Mouse (Mus musculus): ENCODE measurements at regions not wholly inside any gene's neighbourhood (a gene's known extent, or its start where the extent isn't known, plus 50 kb on each side); places are given as distances from the start of the nearest gene placed in this dataset.
A peak's percentile ranks its signal among the peaks of the same experiment; 100 is the strongest.

- no peak overlapping the region for H3K4me2 ChIP-seq
- H3K4me3 ChIP-seq (replicated peaks) = no peak overlapping the region
- no peak overlapping the region for H3K27ac ChIP-seq (replicated peaks)
- H3K9me3 ChIP-seq (replicated peaks) = no peaks in the 10 kb centered on the region
- 46% methylated on average over 9 of the region's 9 CpGs for WGBS (ENCODE audit: insufficient replicate concordance)
- H3K4me1 ChIP-seq (replicated peaks) = no peaks in the 10 kb centered on the region
- no peak for ATAC-seq (ENCODE audit: insufficient read depth)
- H3K9ac ChIP-seq = no peak overlapping the region
- H3K27me3 ChIP-seq = peaks cover 9% of the 10 kb centered on the region
- no peaks in the 10 kb centered on the region for H3K36me3 ChIP-seq (replicated peaks)
Observed at GRCm38 (mm10) chr14:48891216-48891615, 174.7 kb upstream of the Ap5m1 start.

- Histone ChIP-seq H3K4me3 (replicated peaks) (no peak overlapping the region), H3K4me1 (replicated peaks) (no peaks in the 10 kb centered on the region), H3K9me3 (replicated peaks) (no peaks in the 10 kb centered on the region), H3K27me3 (peaks cover 6% of the 10 kb centered on the region; the same call in 1 of the 2 replicates), H3K36me3 (replicated peaks) (no peaks in the 10 kb centered on the region), H3K27ac (replicated peaks) (no peak overlapping the region), H3K9ac (no peak overlapping the region), H3K4me2 (no peak overlapping the region)
- no peak for ATAC-seq (ENCODE audit: insufficient read depth)
- WGBS (ENCODE audit: insufficient replicate concordance) = 8% methylated on average over 13 of the region's 13 CpGs
Observed at GRCm38 (mm10) chr14:48888954-48889353, 176.9 kb upstream of the Ap5m1 start.

DNA sequence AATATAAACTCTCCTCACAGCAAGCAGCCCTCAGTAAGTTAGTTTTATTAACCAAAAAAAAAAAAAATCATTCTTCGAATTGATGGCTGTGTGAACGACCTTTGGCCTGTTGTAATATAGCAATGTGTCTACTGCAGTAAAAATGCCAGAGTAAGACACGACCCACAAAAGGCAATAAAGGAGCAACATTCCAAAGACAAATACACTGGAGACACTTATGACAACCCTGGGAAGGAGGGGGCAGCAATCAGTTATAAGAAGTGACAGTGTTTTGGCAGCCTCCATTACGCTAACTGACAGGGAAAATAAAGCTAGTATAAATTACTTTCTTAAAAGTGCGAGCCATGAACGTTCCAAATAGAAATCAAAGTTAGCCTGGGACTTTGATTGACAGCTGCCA, 185.9 kb upstream of the Ap5m1 start:
- ATAC-seq (ENCODE audit: insufficient read depth) = no peak
- no peak overlapping the region for H3K4me3 ChIP-seq (replicated peaks)
- H3K36me3 ChIP-seq (replicated peaks) = no peaks in the 10 kb centered on the region
- no peak overlapping the region for H3K27ac ChIP-seq (replicated peaks)
- H3K9me3 ChIP-seq (replicated peaks) = no peaks in the 10 kb centered on the region
- H3K4me2 ChIP-seq = no peak overlapping the region
- no peak overlapping the region for H3K9ac ChIP-seq
- WGBS (ENCODE audit: insufficient replicate concordance) = 51% methylated on average over 6 of the region's 6 CpGs
- H3K4me1 ChIP-seq (replicated peaks) = no peaks in the 10 kb centered on the region
- H3K27me3 ChIP-seq = no peaks in the 10 kb centered on the region

GRCm38 (mm10) chr14:48877998-48878657, 187.8 kb upstream of the Ap5m1 start:
- Histone ChIP-seq H3K9me3 (replicated peaks) (no peaks in the 10 kb centered on the region), H3K4me3 (replicated peaks) (no peak overlapping the region), H3K27ac (replicated peaks) (no peak overlapping the region), H3K27me3 (no peaks in the 10 kb centered on the region), H3K4me1 (replicated peaks) (no peaks in the 10 kb centered on the region), H3K36me3 (replicated peaks) (no peaks in the 10 kb centered on the region), H3K4me2 (no peak overlapping the region), H3K9ac (no peak overlapping the region)
- ATAC-seq (ENCODE audit: insufficient read depth) = no peak
- WGBS (ENCODE audit: insufficient replicate concordance) = 69% methylated on average over 12 of the region's 12 CpGs

DNA sequence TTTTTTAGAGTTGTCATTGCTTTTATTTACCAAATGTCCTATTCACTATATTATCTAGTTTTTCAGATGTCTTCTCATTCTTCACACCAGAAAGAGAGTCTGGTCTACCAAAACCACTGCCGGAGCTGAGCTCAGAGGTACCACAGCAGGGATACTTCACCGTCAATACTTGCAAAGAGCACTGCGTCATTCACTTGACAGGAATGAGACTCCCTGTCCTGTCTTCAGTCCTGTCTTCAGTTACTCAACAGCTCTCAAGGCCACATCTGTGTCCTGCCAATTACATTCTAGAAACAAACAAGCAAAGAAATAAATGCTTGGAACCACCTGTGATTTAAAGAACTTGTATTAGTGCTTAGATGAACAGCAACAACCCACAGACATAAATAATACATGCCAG, 194.6 kb upstream of the Ap5m1 start:
- Histone ChIP-seq H3K4me2 (no peak overlapping the region), H3K27me3 (no peaks in the 10 kb centered on the region), H3K4me1 (replicated peaks) (no peaks in the 10 kb centered on the region), H3K27ac (replicated peaks) (no peak overlapping the region), H3K4me3 (replicated peaks) (no peak overlapping the region), H3K36me3 (replicated peaks) (no peaks in the 10 kb centered on the region), H3K9me3 (replicated peaks) (no peaks in the 10 kb centered on the region), H3K9ac (no peak overlapping the region)
- ATAC-seq (ENCODE audit: insufficient read depth) = no peak
- 66% methylated on average over 3 of the region's 3 CpGs for WGBS (ENCODE audit: insufficient replicate concordance)

- WGBS (ENCODE audit: insufficient replicate concordance) = 58% methylated on average over 10 of the region's 10 CpGs
- Histone ChIP-seq H3K9ac (no peak overlapping the region), H3K27me3 (no peaks in the 10 kb centered on the region), H3K4me1 (replicated peaks) (no peaks in the 10 kb centered on the region), H3K4me2 (no peak overlapping the region), H3K27ac (replicated peaks) (no peak overlapping the region), H3K4me3 (replicated peaks) (no peak overlapping the region), H3K36me3 (replicated peaks) (no peaks in the 10 kb centered on the region), H3K9me3 (replicated peaks) (no peaks in the 10 kb centered on the region)
- ATAC-seq (ENCODE audit: insufficient read depth) = no peak
Observed at GRCm38 (mm10) chr14:48869956-48870355, 195.9 kb upstream of the Ap5m1 start.

- Histone ChIP-seq H3K4me2 (no peak overlapping the region), H3K27me3 (peaks cover 25% of the 10 kb centered on the region), H3K4me3 (replicated peaks) (no peak overlapping the region), H3K9ac (no peak overlapping the region), H3K36me3 (replicated peaks) (no peaks in the 10 kb centered on the region), H3K27ac (replicated peaks) (no peak overlapping the region), H3K9me3 (replicated peaks) (no peaks in the 10 kb centered on the region), H3K4me1 (replicated peaks) (peaks cover 3% of the 10 kb centered on the region)
- WGBS (ENCODE audit: insufficient replicate concordance) = 61% methylated on average over 5 of the region's 5 CpGs
- ATAC-seq (ENCODE audit: insufficient read depth) = no peak
Observed at GRCm38 (mm10) chr14:48855453-48855852, 181.8 kb upstream of the Otx2 start.

DNA sequence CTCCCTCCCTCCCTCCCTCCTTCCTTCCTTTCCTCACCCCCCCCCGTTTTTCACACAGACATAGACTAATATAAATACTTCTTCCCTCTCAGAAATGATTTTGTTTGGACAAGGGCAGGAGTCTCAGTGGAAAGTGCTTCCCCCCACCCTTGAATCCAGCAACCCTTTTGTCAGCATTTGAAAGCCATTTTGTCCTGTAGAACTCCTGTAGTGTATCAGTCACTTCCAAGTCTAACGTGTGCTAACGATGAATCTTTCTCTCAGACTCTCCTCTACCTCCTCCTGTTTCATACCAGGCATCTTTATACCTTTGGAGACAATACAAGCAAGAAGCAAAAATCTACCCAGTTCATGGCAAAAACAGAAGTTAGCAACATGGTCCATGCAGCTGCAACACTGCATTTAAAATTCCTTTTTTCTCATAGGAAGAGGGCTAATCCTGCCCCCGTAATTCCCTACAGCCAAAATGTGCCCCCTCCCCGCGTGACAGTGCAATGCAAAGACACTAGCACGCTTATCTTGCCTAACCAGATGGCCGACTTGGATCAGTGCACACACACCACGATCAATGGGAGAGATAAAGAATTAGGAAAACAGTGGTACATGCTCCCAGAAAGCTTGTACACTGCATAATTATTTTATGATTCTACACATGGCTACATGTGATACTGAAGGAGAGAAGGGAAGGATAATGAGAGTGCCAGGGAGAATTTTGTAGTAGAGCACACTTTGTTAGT, 180.7 kb upstream of the Otx2 start:
- Histone ChIP-seq H3K27ac (replicated peaks) (no peak overlapping the region), H3K27me3 (peaks cover 25% of the 10 kb centered on the region), H3K4me3 (replicated peaks) (no peak overlapping the region), H3K4me2 (no peak overlapping the region), H3K36me3 (replicated peaks) (no peaks in the 10 kb centered on the region), H3K9me3 (replicated peaks) (no peaks in the 10 kb centered on the region), H3K9ac (no peak overlapping the region), H3K4me1 (replicated peaks) (peaks cover 3% of the 10 kb centered on the region)
- ATAC-seq (ENCODE audit: insufficient read depth) = no peak
- 17% methylated on average over 9 of the region's 9 CpGs for WGBS (ENCODE audit: insufficient replicate concordance)

- Histone ChIP-seq H3K9me3 (replicated peaks) (no peaks in the 10 kb centered on the region), H3K4me2 (no peak overlapping the region), H3K36me3 (replicated peaks) (no peaks in the 10 kb centered on the region), H3K27me3 (peaks cover 25% of the 10 kb centered on the region), H3K27ac (replicated peaks) (no peak overlapping the region), H3K4me3 (replicated peaks) (no peak overlapping the region), H3K9ac (no peak overlapping the region), H3K4me1 (replicated peaks) (peaks cover 3% of the 10 kb centered on the region)
- no peak for ATAC-seq (ENCODE audit: insufficient read depth)
- WGBS (ENCODE audit: insufficient replicate concordance) = 46% methylated on average over 7 of the region's 7 CpGs
Observed at GRCm38 (mm10) chr14:48853479-48854187, 180.0 kb upstream of the Otx2 start.

- H3K9ac ChIP-seq = no peak overlapping the region
- WGBS (ENCODE audit: insufficient replicate concordance) = 5% methylated on average over 15 of the region's 15 CpGs
- H3K4me2 ChIP-seq = peak overlapping the region; percentile 39; the same call in 1 of the 2 replicates
- H3K4me3 ChIP-seq (replicated peaks) = no peak overlapping the region
- peaks cover 25% of the 10 kb centered on the region for H3K27me3 ChIP-seq
- H3K27ac ChIP-seq (replicated peaks) = no peak overlapping the region
- H3K9me3 ChIP-seq (replicated peaks) = no peaks in the 10 kb centered on the region
- H3K4me1 ChIP-seq (replicated peaks) = peaks cover 3% of the 10 kb centered on the region
- H3K36me3 ChIP-seq (replicated peaks) = no peaks in the 10 kb centered on the region
- no peak for ATAC-seq (ENCODE audit: insufficient read depth)
Observed at GRCm38 (mm10) chr14:48852787-48853186, 179.2 kb upstream of the Otx2 start.

- Histone ChIP-seq H3K9me3 (replicated peaks) (no peaks in the 10 kb centered on the region), H3K27ac (replicated peaks) (no peak overlapping the region), H3K27me3 (peaks cover 25% of the 10 kb centered on the region), H3K4me3 (replicated peaks) (no peak overlapping the region), H3K4me1 (replicated peaks) (peaks cover 3% of the 10 kb centered on the region), H3K4me2 (no peak overlapping the region), H3K36me3 (replicated peaks) (no peaks in the 10 kb centered on the region), H3K9ac (no peak overlapping the region)
- WGBS (ENCODE audit: insufficient replicate concordance) = 42% methylated on average over 4 of the region's 4 CpGs
- no peak for ATAC-seq (ENCODE audit: insufficient read depth)
Observed at GRCm38 (mm10) chr14:48852061-48852460, 178.4 kb upstream of the Otx2 start.

Measured in liver, embryonic 15.5 days (tissue).